Mouse (Mus musculus) liver, embryonic 11.5 days (tissue): Measurements from ENCODE around the gene Defb20. TPM values are rescaled to one million over a fixed set of nuclear protein-coding genes. Genes with fewer than 3 reads are reported as not detected.

ENCODE experiments used
- ATAC-seq: fragments of 200-750 bp; cut with Nextera tagmentation; replicated peaks from 2 replicates; pipeline ENCODE4 v1.8.0; 2017; ENCODE audit warnings: moderate number of reproducible peaks, mild to moderate bottlenecking, moderate TSS enrichment, moderate library complexity; ENCODE audit not compliant: low FRiP score
- DNase-seq: peaks from one replicate; pipeline ENCODE4 v3.0.0-alpha.2; 2017; ENCODE audit warnings: low spot score
- H3K27ac ChIP-seq: fragments of 300-500 bp; sonication (generic); 2 replicates; pipeline ENCODE4 v1.5.1; 2014; ENCODE audit warnings: mild to moderate bottlenecking, low read depth, low read length, control low read depth
- H3K27me3 ChIP-seq: fragments of 300-500 bp; sonication (generic); replicated peaks from 2 replicates; pipeline ENCODE4 v1.6.1; 2014; ENCODE audit warnings: low read length, mixed read lengths; ENCODE audit not compliant: control insufficient read depth, insufficient read depth
- H3K36me3 ChIP-seq: fragments of 300-500 bp; sonication (generic); 2 replicates; pipeline ENCODE4 v1.6.1; 2014; ENCODE audit warnings: mild to moderate bottlenecking, low read length, moderate library complexity, mixed read lengths; ENCODE audit not compliant: control insufficient read depth, insufficient read depth
- H3K4me1 ChIP-seq: fragments of 300-500 bp; sonication (generic); replicated peaks from 2 replicates; pipeline ENCODE4 v1.6.1; 2014; ENCODE audit warnings: low read length, mixed read lengths; ENCODE audit not compliant: control insufficient read depth, insufficient read depth
- H3K4me2 ChIP-seq: fragments of 300-500 bp; sonication (generic); 2 replicates; pipeline ENCODE4 v1.6.1; 2014; ENCODE audit warnings: mild to moderate bottlenecking, control low read depth, moderate library complexity
- H3K4me3 ChIP-seq: fragments of 300-500 bp; sonication (generic); 2 replicates; pipeline ENCODE4 v1.5.1; 2014; ENCODE audit warnings: low read depth, low read length, control low read depth
- H3K9ac ChIP-seq: fragments of 300-500 bp; sonication (generic); 2 replicates; pipeline ENCODE4 v1.6.1; 2014; ENCODE audit warnings: low read depth, low read length, control low read depth
- H3K9me3 ChIP-seq: fragments of 300-500 bp; sonication (generic); 2 replicates; pipeline ENCODE4 v1.6.1; 2016; ENCODE audit warnings: low read length, inconsistent platforms, mixed read lengths; ENCODE audit not compliant: control insufficient read depth
- WGBS: fragments of 180-500 bp; shearing (Covaris S2); extraction: QIAGEN DNeasy Blood & Tissue Kit; methylation state at CpG from one replicate; pipeline ENCODE4 v1.1.7; 2014; 5-methylcytosine and 5-hydroxymethylcytosine counted together
- polyA plus RNA-seq: library from polyadenylated mRNA; unstranded; fragments of >200 nt; fragmentation: Nextera tagmentation; extraction: Ambion mirVana; gene quantifications from 2 replicates; pipeline ENCODE4 v1.2.1, GENCODE M21; 2014

Defb20 gene
- polyA plus RNA-seq, 1 experiment from 2014 or later, result not detected

- H3K4me1 ChIP-seq, result no peaks in the 10 kb centered on the region
- 78% methylated on average over 3 of the region's 3 CpGs for WGBS
- no peak overlapping the region for H3K4me2 ChIP-seq
- no peak overlapping the region for H3K4me3 ChIP-seq
- ATAC-seq (no peak), DNase-seq (no peak)
- H3K27me3 ChIP-seq, result no peaks in the 10 kb centered on the region
- H3K27ac ChIP-seq, result no peak overlapping the region
- H3K9ac ChIP-seq, result no peak overlapping the region
- H3K9me3 ChIP-seq, result no peaks in the 10 kb centered on the region
- H3K36me3 ChIP-seq, result no peaks in the 10 kb centered on the region
Observed at GRCm38 (mm10) chr2:152480881-152481280, 4.0 kb downstream of the Defb20 start.

- ATAC-seq (no peak), DNase-seq (no peak)
- Histone ChIP-seq H3K9ac (no peak overlapping the region), H3K4me2 (no peak overlapping the region), H3K9me3 (no peaks in the 10 kb centered on the region), H3K4me1 (no peaks in the 10 kb centered on the region), H3K4me3 (no peak overlapping the region), H3K27me3 (no peaks in the 10 kb centered on the region), H3K27ac (no peak overlapping the region), H3K36me3 (no peaks in the 10 kb centered on the region)
- 83% methylated on average over 7 of the region's 7 CpGs for WGBS
Observed at GRCm38 (mm10) chr2:152481726-152482125, 4.9 kb downstream of the Defb20 start.

DNA sequence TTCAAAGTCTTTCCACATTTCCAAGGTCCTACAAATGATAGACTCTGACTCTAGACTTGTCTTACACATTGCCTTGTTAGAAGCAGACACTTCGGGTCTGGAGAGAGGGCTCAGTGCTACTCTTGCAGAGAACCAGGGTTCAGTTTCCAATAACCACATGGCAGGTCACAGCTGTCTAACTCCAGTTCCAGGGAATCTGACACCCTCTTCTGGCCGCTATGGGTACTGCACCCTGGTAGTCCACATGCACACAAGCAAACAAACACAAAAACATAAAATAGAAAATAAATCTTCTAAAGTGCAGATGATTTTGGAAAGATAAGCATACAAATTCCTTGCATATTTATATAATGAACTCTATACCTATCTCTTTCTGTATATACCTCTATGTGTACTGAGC is 10.2 kb downstream of the Defb20 start:
- Histone ChIP-seq H3K27ac (no peak overlapping the region), H3K27me3 (no peaks in the 10 kb centered on the region), H3K9ac (no peak overlapping the region), H3K4me2 (no peak overlapping the region), H3K4me3 (no peak overlapping the region), H3K36me3 (no peaks in the 10 kb centered on the region), H3K9me3 (no peaks in the 10 kb centered on the region), H3K4me1 (no peaks in the 10 kb centered on the region)
- WGBS, result 77% methylated on average over 2 of the region's 2 CpGs
- DNase-seq (no peak), ATAC-seq (no peak)

GRCm38 (mm10) chr2:152490038-152490437 is 13.2 kb downstream of the Defb20 start, which contains the start of gene Defb22:
Gene Defb22, minus strand, starts transcription at chr2:152490138.
- Histone ChIP-seq H3K4me3 (no peak within 1 kb of the TSS), H3K4me1 (no peaks in the 10 kb centered on the region), H3K9me3 (no peaks in the 10 kb centered on the region), H3K27me3 (no peaks in the 10 kb centered on the region), H3K4me2 (no peak within 1 kb of the TSS), H3K36me3 (no peaks in the 10 kb centered on the region), H3K9ac (no peak within 1 kb of the TSS), H3K27ac (no peak within 1 kb of the TSS)
- ATAC-seq (no peak), DNase-seq (no peak)

DNA sequence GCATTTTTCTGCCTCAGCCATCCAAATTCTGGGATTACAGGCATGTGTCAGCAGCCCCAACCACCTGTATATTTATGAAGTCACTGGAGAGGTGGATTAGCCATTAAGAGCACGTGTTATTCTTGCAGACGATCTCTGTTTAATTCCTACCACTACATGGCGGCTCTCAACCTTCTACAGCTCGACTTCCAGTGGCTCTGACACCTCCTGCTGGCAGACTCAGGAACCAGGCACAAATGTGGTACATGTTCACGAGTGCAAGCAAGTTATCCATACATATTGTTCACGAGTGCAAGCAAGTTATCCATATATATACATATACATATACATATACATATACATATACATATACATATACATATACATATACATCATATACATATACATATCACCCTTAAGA is 16.3 kb downstream of the Defb20 start:
- 79% methylated on average over 6 of the region's 6 CpGs for WGBS
- no peak overlapping the region for H3K4me2 ChIP-seq
- no peak overlapping the region for H3K9ac ChIP-seq

DNA sequence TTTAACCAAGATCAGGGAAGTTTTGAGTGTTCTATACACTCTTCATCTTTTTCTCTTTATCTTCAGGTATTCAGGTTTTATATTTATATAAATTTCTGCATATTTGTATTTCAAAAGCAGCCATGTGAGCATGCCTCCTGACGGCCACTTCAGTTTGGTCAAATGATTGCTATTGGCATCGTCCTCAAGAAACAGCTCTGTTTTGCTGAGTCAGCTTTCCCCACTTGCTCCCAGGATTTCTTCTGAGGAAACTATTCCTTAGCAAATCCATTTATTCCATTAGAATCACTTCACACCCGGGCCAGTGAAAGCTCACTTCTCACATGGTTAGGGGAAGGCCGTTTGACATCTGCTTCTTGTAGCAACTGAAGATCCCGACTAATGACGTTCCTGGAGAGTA is 21.2 kb downstream of the Defb20 start:
- ATAC-seq (no peak), DNase-seq (no peak)
- Histone ChIP-seq H3K27me3 (no peaks in the 10 kb centered on the region), H3K9me3 (no peaks in the 10 kb centered on the region), H3K9ac (no peak overlapping the region), H3K4me2 (no peak overlapping the region), H3K36me3 (no peaks in the 10 kb centered on the region), H3K4me1 (no peaks in the 10 kb centered on the region), H3K27ac (no peak overlapping the region), H3K4me3 (no peak overlapping the region)
- 69% methylated on average over 6 of the region's 6 CpGs for WGBS

More for the DNA sequence above, 16.3 kb downstream of the Defb20 start:
- H3K4me3 ChIP-seq, result no peak overlapping the region
- no peak overlapping the region for H3K27ac ChIP-seq
- H3K36me3 ChIP-seq, result no peaks in the 10 kb centered on the region
- no peaks in the 10 kb centered on the region for H3K4me1 ChIP-seq
- H3K9me3 ChIP-seq, result no peaks in the 10 kb centered on the region
- ATAC-seq (no peak), DNase-seq (no peak)
- no peaks in the 10 kb centered on the region for H3K27me3 ChIP-seq

GRCm38 (mm10) chr2:152500204-152500862 is 23.5 kb downstream of the Defb20 start:
- no peaks in the 10 kb centered on the region for H3K4me1 ChIP-seq
- H3K36me3 ChIP-seq, result no peaks in the 10 kb centered on the region
- no peak overlapping the region for H3K4me3 ChIP-seq
- no peak overlapping the region for H3K9ac ChIP-seq
- no peak for DNase-seq
- ATAC-seq, result no peak
- H3K4me2 ChIP-seq, result no peak overlapping the region
- H3K9me3 ChIP-seq, result no peaks in the 10 kb centered on the region
- no peak overlapping the region for H3K27ac ChIP-seq
- 67% methylated on average over 7 of the region's 7 CpGs for WGBS
- no peaks in the 10 kb centered on the region for H3K27me3 ChIP-seq

DNA sequence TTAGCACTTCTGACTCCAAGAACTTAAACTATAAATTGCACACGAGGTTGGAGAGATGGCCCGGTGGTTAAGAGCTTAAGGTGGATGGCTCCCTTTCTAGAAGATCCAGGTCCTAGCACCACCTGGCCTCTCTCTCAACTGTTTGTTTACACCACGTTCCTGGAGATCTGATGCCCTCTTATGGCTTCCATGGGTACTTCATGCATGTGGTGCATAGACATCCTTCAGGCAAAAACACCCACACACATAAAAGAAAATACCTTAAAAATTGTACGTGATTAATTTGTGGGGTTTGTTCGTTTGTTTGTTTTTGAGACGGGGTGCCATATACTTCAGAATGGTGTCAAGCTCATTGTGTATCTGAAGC is 24.0 kb downstream of the Defb20 start:
- DNase-seq (no peak), ATAC-seq (no peak)
- WGBS, result 69% methylated on average over 6 of the region's 6 CpGs
- no peak overlapping the region for H3K4me3 ChIP-seq
- H3K4me2 ChIP-seq, result no peak overlapping the region
- no peaks in the 10 kb centered on the region for H3K4me1 ChIP-seq
- H3K9ac ChIP-seq, result no peak overlapping the region
- H3K9me3 ChIP-seq, result no peaks in the 10 kb centered on the region
- no peak overlapping the region for H3K27ac ChIP-seq
- H3K27me3 ChIP-seq, result no peaks in the 10 kb centered on the region
- no peaks in the 10 kb centered on the region for H3K36me3 ChIP-seq

DNA sequence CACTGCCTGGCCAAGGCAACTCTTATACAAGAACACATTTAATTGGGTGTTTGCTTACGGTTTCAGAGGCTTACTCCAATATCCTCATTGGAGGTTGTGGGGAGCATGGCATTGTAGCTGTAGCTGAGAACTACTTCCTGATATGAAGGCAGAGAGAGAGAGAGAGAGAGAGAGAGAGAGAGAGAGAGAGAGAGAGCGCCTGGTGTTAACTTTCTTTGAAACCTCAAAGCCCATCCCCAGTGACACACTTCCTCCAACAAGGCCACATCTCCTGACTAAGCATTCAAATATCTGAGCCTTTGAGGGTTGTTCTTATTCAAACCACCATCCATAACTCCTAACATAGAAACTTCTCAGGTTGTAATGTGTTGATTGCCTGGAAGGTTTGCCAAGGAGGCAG is 27.1 kb downstream of the Defb20 start:
- ATAC-seq, result no peak
- H3K36me3 ChIP-seq, result no peaks in the 10 kb centered on the region
- DNase-seq, result no peak
- H3K9me3 ChIP-seq, result no peaks in the 10 kb centered on the region
- H3K4me2 ChIP-seq, result no peak overlapping the region
- H3K4me3 ChIP-seq, result no peak overlapping the region
- no peaks in the 10 kb centered on the region for H3K4me1 ChIP-seq
- H3K27me3 ChIP-seq, result no peaks in the 10 kb centered on the region
- H3K27ac ChIP-seq, result no peak overlapping the region
- WGBS, result 69% methylated on average over 2 of the region's 2 CpGs
- H3K9ac ChIP-seq, result no peak overlapping the region
